Mouse (Mus musculus) kidney, embryonic 15.5 days (tissue): Measurements from ENCODE around the gene Tspan9. TPM values are rescaled to one million over a fixed set of nuclear protein-coding genes. Genes with fewer than 3 reads are reported as not detected.
A peak's percentile ranks its signal among the peaks of the same experiment; 100 is the strongest.

Experiments
- ATAC-seq: fragments of 200-750 bp; cut with Nextera tagmentation; replicated peaks from 2 replicates; pipeline ENCODE4 v1.8.0; 2017; ENCODE audit warnings: moderate TSS enrichment; ENCODE audit not compliant: low FRiP score
- H3K27ac ChIP-seq: fragments of 300-500 bp; sonication (generic); 2 replicates; pipeline ENCODE4 v1.5.1; 2015; ENCODE audit warnings: mild to moderate bottlenecking, inconsistent platforms
- H3K27me3 ChIP-seq: fragments of 300-500 bp; sonication (generic); 2 replicates; pipeline ENCODE4 v1.6.1; 2015; ENCODE audit warnings: inconsistent platforms
- H3K36me3 ChIP-seq: fragments of 300-500 bp; sonication (generic); 2 replicates; pipeline ENCODE4 v1.6.1; 2015; ENCODE audit warnings: inconsistent platforms
- H3K4me1 ChIP-seq: fragments of 300-500 bp; sonication (generic); 2 replicates; pipeline ENCODE4 v1.6.1; 2015; ENCODE audit warnings: inconsistent platforms
- H3K4me2 ChIP-seq: fragments of 300-500 bp; sonication (generic); 2 replicates; pipeline ENCODE4 v1.6.1; 2015; ENCODE audit warnings: moderate library complexity, mild to moderate bottlenecking, inconsistent platforms
- H3K4me3 ChIP-seq: fragments of 300-500 bp; sonication (generic); replicated peaks from 2 replicates; pipeline ENCODE4 v1.5.1; 2015; ENCODE audit warnings: mild to moderate bottlenecking, inconsistent platforms
- H3K9ac ChIP-seq: fragments of 300-500 bp; sonication (generic); 2 replicates; pipeline ENCODE4 v1.6.1; 2015; ENCODE audit warnings: mild to moderate bottlenecking, inconsistent platforms
- H3K9me3 ChIP-seq: fragments of 300-500 bp; sonication (generic); replicated peaks from 2 replicates; pipeline ENCODE4 v1.6.1; 2016; ENCODE audit warnings: inconsistent platforms
- WGBS: fragments of 180-500 bp; shearing (Covaris S2); methylation state at CpG from one replicate; pipeline ENCODE4 v1.1.7; 2015; ENCODE audit warnings: mixed read lengths; 5-methylcytosine and 5-hydroxymethylcytosine counted together
- polyA plus RNA-seq: library from polyadenylated mRNA; unstranded; fragments of >200 nt; fragmentation: Nextera tagmentation; extraction: Ambion mirVana; gene quantifications from 2 replicates; pipeline ENCODE4 v1.2.1, GENCODE M21; 2015

Tspan9 gene
- polyA plus RNA-seq, 1 experiment from 2014 or later, result 121 TPM

DNA sequence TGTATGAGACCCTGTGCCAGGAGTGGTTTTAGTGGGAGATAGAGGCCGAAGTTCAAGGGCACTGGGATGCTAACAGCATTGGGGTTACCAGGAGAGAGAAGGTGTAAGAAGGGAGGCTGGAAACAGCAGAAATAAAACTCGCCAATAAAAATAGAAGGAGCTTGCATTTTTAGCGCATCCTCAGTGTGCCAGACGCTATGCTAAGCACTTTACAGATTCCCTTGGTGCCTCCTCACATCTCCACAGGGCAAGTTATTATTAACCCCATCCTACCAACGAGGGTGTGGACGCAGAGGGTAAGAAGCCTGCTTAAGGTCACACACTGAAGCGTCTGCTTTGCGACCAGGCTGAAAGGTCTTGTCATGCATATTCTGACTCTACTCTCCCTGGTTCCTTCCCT, 47.5 kb downstream of the Tspan9 start:
- H3K4me3 ChIP-seq, result no peak overlapping the region
- H3K36me3 ChIP-seq, result no peaks in the 10 kb centered on the region
- H3K9ac ChIP-seq, result no peak overlapping the region
- 74% methylated on average over 8 of the region's 8 CpGs for WGBS
- peaks cover 54% of the 10 kb centered on the region for H3K4me1 ChIP-seq
- H3K9me3 ChIP-seq, result no peaks in the 10 kb centered on the region
- no peaks in the 10 kb centered on the region for H3K27me3 ChIP-seq
- H3K4me2 ChIP-seq, result no peak overlapping the region
- ATAC-seq, result no peak
- H3K27ac ChIP-seq, result no peak overlapping the region

DNA sequence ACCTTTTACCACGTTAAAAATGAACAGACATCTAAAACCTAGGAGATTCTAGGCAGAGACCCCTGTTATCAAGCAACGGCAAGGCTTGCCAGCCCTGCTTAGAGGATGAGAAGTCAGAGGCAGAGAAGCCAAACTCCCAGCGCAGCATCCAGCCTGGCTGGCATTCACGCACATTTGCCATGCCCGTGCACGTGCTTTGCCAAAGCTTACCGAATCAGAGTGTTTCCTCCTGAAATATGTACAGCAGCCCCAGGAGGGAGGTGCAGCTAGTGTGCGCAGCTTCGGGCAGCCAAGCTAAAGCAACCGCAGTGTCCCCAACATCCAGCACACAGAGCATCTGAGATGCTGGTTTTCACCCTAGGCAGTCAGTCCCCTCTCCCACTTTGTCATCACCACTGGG, 48.3 kb downstream of the Tspan9 start:
- 91% methylated on average over 10 of the region's 10 CpGs for WGBS
- no peaks in the 10 kb centered on the region for H3K27me3 ChIP-seq
- H3K4me2 ChIP-seq, result no peak overlapping the region
- H3K27ac ChIP-seq, result no peak overlapping the region
- H3K36me3 ChIP-seq, result no peaks in the 10 kb centered on the region
- ATAC-seq, result no peak
- no peak overlapping the region for H3K9ac ChIP-seq
- no peaks in the 10 kb centered on the region for H3K9me3 ChIP-seq
- no peak overlapping the region for H3K4me3 ChIP-seq
- H3K4me1 ChIP-seq, result peaks cover 62% of the 10 kb centered on the region

DNA sequence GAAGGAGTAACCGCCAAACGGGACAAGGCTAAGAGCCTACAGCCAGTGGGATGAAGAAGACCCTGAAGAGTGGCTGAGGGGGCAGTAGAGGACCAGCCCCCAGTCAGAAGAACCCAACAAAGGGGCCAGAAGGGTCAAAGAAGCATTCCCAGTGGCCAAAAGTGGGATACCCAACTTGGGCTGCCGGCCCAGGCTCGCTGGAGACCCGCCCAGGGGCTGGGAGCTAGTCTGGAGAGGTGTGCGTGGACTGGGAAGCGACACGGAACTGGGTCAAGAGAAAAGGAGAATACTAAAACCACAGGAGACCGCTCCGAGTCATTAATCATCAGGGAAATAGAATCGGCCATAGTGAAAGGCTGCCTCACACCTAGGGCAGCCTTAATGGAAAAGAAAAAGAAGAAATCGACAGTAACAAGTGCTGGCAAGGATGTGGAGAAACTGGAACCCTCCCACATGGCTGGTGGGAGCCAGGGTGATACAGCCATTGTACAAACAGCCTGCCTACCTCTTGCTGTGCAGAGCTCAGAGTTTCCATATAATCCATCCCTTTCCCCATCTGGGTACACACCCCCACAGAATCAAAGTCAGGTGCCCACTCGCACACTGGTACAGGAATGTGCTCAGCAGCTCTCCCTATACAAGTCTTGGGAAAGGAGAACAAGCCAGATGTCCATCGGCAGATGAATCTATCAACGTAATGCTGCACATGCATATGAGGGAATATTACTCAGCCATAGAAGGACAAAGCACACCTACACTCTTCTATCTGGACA, 49.4 kb downstream of the Tspan9 start:
- Histone ChIP-seq H3K4me1 (peaks cover 62% of the 10 kb centered on the region), H3K36me3 (no peaks in the 10 kb centered on the region), H3K9ac (no peak overlapping the region), H3K9me3 (no peaks in the 10 kb centered on the region), H3K27me3 (no peaks in the 10 kb centered on the region), H3K4me2 (no peak overlapping the region), H3K4me3 (no peak overlapping the region), H3K27ac (no peak overlapping the region)
- ATAC-seq, result no peak
- whole genome bisulfite sequencing, result 61% methylated on average over 15 of the region's 15 CpGs

GRCm38 (mm10) chr6:128092621-128093020, 50.8 kb downstream of the Tspan9 start:
- H3K4me1 ChIP-seq, result peaks cover 72% of the 10 kb centered on the region
- H3K4me3 ChIP-seq, result no peak overlapping the region
- no peak for ATAC-seq
- H3K36me3 ChIP-seq, result no peaks in the 10 kb centered on the region
- no peaks in the 10 kb centered on the region for H3K27me3 ChIP-seq
- no peak overlapping the region for H3K4me2 ChIP-seq
- no peaks in the 10 kb centered on the region for H3K9me3 ChIP-seq
- 81% methylated on average over 5 of the region's 5 CpGs for WGBS
- H3K9ac ChIP-seq, result no peak overlapping the region
- no peak overlapping the region for H3K27ac ChIP-seq

GRCm38 (mm10) chr6:128091833-128092166, 51.6 kb downstream of the Tspan9 start:
- H3K27me3 ChIP-seq, result no peaks in the 10 kb centered on the region
- H3K9me3 ChIP-seq, result no peaks in the 10 kb centered on the region
- no peak overlapping the region for H3K27ac ChIP-seq
- no peak overlapping the region for H3K4me2 ChIP-seq
- no peak overlapping the region for H3K9ac ChIP-seq
- H3K4me3 ChIP-seq, result no peak overlapping the region
- no peak for ATAC-seq
- peaks cover 75% of the 10 kb centered on the region for H3K4me1 ChIP-seq
- WGBS, result 80% methylated on average over 4 of the region's 4 CpGs
- H3K36me3 ChIP-seq, result no peaks in the 10 kb centered on the region

- Histone ChIP-seq H3K4me3 (no peak overlapping the region), H3K4me1 (peaks cover 75% of the 10 kb centered on the region), H3K9ac (no peak overlapping the region), H3K4me2 (no peak overlapping the region), H3K9me3 (no peaks in the 10 kb centered on the region), H3K27me3 (no peaks in the 10 kb centered on the region), H3K36me3 (no peaks in the 10 kb centered on the region), H3K27ac (peak overlapping the region; percentile 69)
- ATAC-seq, result 0 out of 2 replicates have a peak, but pooled peaks have one; percentile 12
- 18% methylated on average over 6 of the region's 6 CpGs for WGBS
These were observed 52.2 kb downstream of the Tspan9 start for GRCm38 (mm10) chr6:128090985-128091832.

- no peak overlapping the region for H3K4me2 ChIP-seq
- 72% methylated on average over 13 of the region's 13 CpGs for WGBS
- no peak; the same call in 1 of the 2 replicates for ATAC-seq
- H3K9ac ChIP-seq, result no peak overlapping the region
- H3K4me3 ChIP-seq, result no peak overlapping the region
- no peaks in the 10 kb centered on the region for H3K9me3 ChIP-seq
- no peaks in the 10 kb centered on the region for H3K27me3 ChIP-seq
- H3K27ac ChIP-seq, result peak overlapping the region; percentile 20
- H3K36me3 ChIP-seq, result no peaks in the 10 kb centered on the region
- peaks cover 73% of the 10 kb centered on the region for H3K4me1 ChIP-seq
These were observed 53.4 kb downstream of the Tspan9 start for GRCm38 (mm10) chr6:128089770-128090702.

- no peak overlapping the region for H3K4me2 ChIP-seq
- peaks cover 65% of the 10 kb centered on the region for H3K4me1 ChIP-seq
- H3K9me3 ChIP-seq, result no peaks in the 10 kb centered on the region
- ATAC-seq, result peak; percentile 34
- WGBS, result 59% methylated on average over 8 of the region's 8 CpGs
- no peaks in the 10 kb centered on the region for H3K36me3 ChIP-seq
- no peaks in the 10 kb centered on the region for H3K27me3 ChIP-seq
- H3K4me3 ChIP-seq, result no peak overlapping the region
- peak overlapping the region; percentile 69 for H3K27ac ChIP-seq
- no peak overlapping the region for H3K9ac ChIP-seq
These were observed 54.5 kb downstream of the Tspan9 start for GRCm38 (mm10) chr6:128088746-128089523.

DNA sequence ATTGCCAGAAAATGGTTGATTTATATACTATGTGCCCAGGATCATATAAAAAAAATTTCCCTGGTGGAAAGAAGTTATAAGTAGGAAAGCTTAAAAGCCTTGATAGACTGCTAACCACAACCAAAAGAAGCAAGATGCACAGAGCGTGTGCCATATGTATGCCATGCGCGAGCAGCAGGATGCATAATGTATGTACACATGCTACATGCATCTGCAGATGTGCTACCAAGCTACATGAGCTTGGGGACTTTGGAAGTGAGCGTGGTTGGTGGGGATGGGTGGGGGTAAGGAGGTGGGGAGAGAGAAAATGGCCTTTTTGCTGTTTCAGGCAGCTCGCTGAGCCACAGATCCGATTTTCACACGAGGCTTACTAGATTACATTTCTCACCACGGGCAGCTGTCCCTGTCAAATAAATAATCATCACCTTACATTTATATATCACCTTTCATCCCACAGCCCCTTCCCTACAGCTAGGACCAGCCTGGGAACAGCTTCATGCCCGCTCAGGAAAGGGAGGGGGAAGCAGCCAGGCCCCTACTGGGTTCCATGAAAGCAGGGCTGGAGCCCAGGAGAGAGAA, 57.8 kb downstream of the Tspan9 start:
- WGBS, result 50% methylated on average over 9 of the region's 9 CpGs
- H3K27ac ChIP-seq, result no peak overlapping the region
- H3K4me2 ChIP-seq, result no peak overlapping the region
- H3K9me3 ChIP-seq, result no peaks in the 10 kb centered on the region
- H3K36me3 ChIP-seq, result 0 out of 2 replicates have a peak, but pooled peaks cover 4% of the 10 kb centered on the region
- no peak overlapping the region for H3K9ac ChIP-seq
- no peak for ATAC-seq
- H3K4me3 ChIP-seq, result no peak overlapping the region
- H3K27me3 ChIP-seq, result no peaks in the 10 kb centered on the region
- peaks cover 43% of the 10 kb centered on the region for H3K4me1 ChIP-seq

- WGBS, result 86% methylated on average over 11 of the region's 11 CpGs
- Histone ChIP-seq H3K4me2 (no peak overlapping the region), H3K27ac (no peak overlapping the region), H3K36me3 (0 out of 2 replicates have a peak, but pooled peaks cover 4% of the 10 kb centered on the region), H3K9ac (no peak overlapping the region), H3K27me3 (no peaks in the 10 kb centered on the region), H3K9me3 (no peaks in the 10 kb centered on the region), H3K4me1 (peaks cover 38% of the 10 kb centered on the region), H3K4me3 (no peak overlapping the region)
- ATAC-seq, result no peak
These were observed 60.1 kb downstream of the Tspan9 start for GRCm38 (mm10) chr6:128083305-128083704.

DNA sequence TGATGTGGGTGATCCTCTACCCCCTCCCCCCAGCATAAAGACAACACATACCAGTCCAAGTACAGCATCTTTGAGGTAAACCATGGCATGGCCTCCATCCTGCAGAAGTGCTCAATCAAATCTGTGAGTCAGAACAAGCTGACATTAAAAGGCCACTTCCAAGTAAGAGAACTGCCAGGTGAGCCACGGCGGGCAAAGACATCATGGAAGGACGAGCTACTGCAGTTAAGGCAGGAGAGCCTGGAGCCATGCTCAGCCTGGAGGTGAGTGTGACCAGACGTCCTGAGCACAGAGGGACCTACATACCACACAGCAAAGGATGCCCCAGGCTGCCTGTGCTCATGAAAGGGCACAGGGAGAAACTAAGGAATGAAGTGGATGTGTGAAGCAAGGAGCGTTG, 61.6 kb downstream of the Tspan9 start:
- WGBS, result 87% methylated on average over 5 of the region's 5 CpGs
- H3K9me3 ChIP-seq, result no peaks in the 10 kb centered on the region
- ATAC-seq, result no peak
- H3K4me2 ChIP-seq, result no peak overlapping the region
- H3K9ac ChIP-seq, result no peak overlapping the region
- 0 out of 2 replicates have a peak, but pooled peaks cover 4% of the 10 kb centered on the region for H3K36me3 ChIP-seq
- H3K27me3 ChIP-seq, result no peaks in the 10 kb centered on the region
- no peak overlapping the region for H3K27ac ChIP-seq
- H3K4me3 ChIP-seq, result no peak overlapping the region
- peaks cover 44% of the 10 kb centered on the region for H3K4me1 ChIP-seq
